Mouse (Mus musculus) CH12.LX (cell line): ENCODE data around the gene Scml4.
A peak's percentile ranks its signal among the peaks of the same experiment; 100 is the strongest.

Experiments used
- CHD2 ChIP-seq: IDR thresholded peaks from 2 replicates; pipeline ENCODE4 v1.6.1; 2011; ENCODE audit warnings: low read length, improper control_type of control experiment
- CTCF ChIP-seq, 2 experiments: IDR thresholded peaks in 1 of 2; conservative IDR thresholded peaks in 1 of 2; 2 replicates each; pipeline ENCODE4 v1.5.1; 2011 to 2012; ENCODE audit warnings: low read depth in 2 of 2, low read length in 2 of 2, improper control_type of control experiment in 1 of 2, inconsistent platforms in 1 of 2, mild to moderate bottlenecking in 1 of 2, moderate library complexity in 1 of 2
- ELF1 ChIP-seq: IDR thresholded peaks from 2 replicates; pipeline ENCODE4 v1.6.1; 2014; ENCODE audit warnings: low read depth, mild to moderate bottlenecking, inconsistent platforms, low read length, improper control_type of control experiment
- EP300 ChIP-seq: IDR thresholded peaks from 2 replicates; pipeline ENCODE4 v1.6.1; 2011; ENCODE audit warnings: low read length, improper control_type of control experiment
- KAT2A ChIP-seq: IDR thresholded peaks from 2 replicates; pipeline ENCODE4 v1.6.1; 2012; ENCODE audit warnings: low read length, improper control_type of control experiment, inconsistent platforms; ENCODE audit not compliant: insufficient replicate concordance
- MAX ChIP-seq: IDR thresholded peaks from 2 replicates; pipeline ENCODE4 v1.6.1; 2011; ENCODE audit warnings: low read length, improper control_type of control experiment
- MEF2A ChIP-seq: IDR thresholded peaks from 2 replicates; pipeline ENCODE4 v1.6.1; 2014; ENCODE audit warnings: low read depth, mild to moderate bottlenecking, inconsistent platforms, low read length, improper control_type of control experiment, borderline replicate concordance
- MXI1 ChIP-seq: IDR thresholded peaks from 2 replicates; pipeline ENCODE4 v1.6.1; 2011; ENCODE audit warnings: mild to moderate bottlenecking, low read depth, low read length, improper control_type of control experiment
- POLR2A ChIP-seq: IDR thresholded peaks from 2 replicates; pipeline ENCODE4 v1.6.1; 2011; ENCODE audit warnings: low read depth, mild to moderate bottlenecking, improper control_type of control experiment, low read length
- SMC3 ChIP-seq: IDR thresholded peaks from 2 replicates; pipeline ENCODE4 v1.6.1; 2011; ENCODE audit warnings: low read depth, low read length, improper control_type of control experiment
- TCF12 ChIP-seq: IDR thresholded peaks from 2 replicates; pipeline ENCODE4 v1.6.1; 2014; ENCODE audit warnings: low read depth, mild to moderate bottlenecking, inconsistent platforms, low read length, improper control_type of control experiment
- USF2 ChIP-seq: conservative IDR thresholded peaks from 2 replicates; pipeline ENCODE4 v1.6.1; 2011; ENCODE audit warnings: low read depth, low read length, improper control_type of control experiment
- ZC3H11A ChIP-seq: IDR thresholded peaks from 2 replicates; pipeline ENCODE4 v1.6.1; 2012; ENCODE audit warnings: low read depth, mild to moderate bottlenecking, inconsistent platforms, low read length, improper control_type of control experiment
- ZNF384 ChIP-seq: IDR thresholded peaks from 2 replicates; pipeline ENCODE4 v1.6.1; 2012; ENCODE audit warnings: low read depth, low read length, improper control_type of control experiment, inconsistent platforms

DNA sequence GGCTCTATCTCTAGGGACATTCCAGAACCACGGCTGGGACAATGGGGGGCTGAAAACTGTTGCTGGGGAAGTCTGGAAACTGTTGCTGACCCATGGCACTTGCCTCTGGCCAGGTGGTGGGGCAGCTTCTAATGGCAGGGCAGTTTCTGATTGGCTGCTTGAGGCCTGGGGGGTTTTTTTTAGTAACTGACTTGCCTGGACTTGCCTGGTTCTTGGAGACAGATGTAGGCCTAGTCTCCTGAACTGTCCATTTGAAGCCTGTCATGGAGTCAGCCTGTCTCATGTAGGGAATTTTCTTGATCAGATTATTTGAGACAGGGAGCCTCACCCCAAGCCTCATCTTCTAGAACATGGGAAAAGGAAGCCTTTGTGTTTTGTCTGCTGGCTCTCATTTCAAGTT, 14.7 kb upstream of the Scml4 start:
- TF ChIP-seq CTCF (conservative IDR thresholded peaks at IDR 0.05 in 1 of 2, IDR thresholded peaks at IDR 0.05 in 1 of 2; ENCODE audit: low read depth in 2 of 2, low read length in 2 of 2), result no peak
- TF ChIP-seq ZC3H11A, result no peak
- TF ChIP-seq CHD2, result no peak
- no peak for TF ChIP-seq MAX
- no peak for TF ChIP-seq EP300
- TF ChIP-seq ELF1, result no peak
- TF ChIP-seq KAT2A, result no peak
- TF ChIP-seq POLR2A, result no peak
- peak; percentile 31; the same call in 1 of the 2 replicates for TF ChIP-seq TCF12
- no peak for TF ChIP-seq MXI1
- TF ChIP-seq ZNF384, result no peak
- TF ChIP-seq USF2, result no peak
- peak; percentile 81 for TF ChIP-seq MEF2A
- no peak for TF ChIP-seq SMC3
